Mouse (Mus musculus) erythroblast, embryonic 14.5 days (primary cell): ENCODE data around the gene Drd1. TPM values are rescaled to one million over a fixed set of nuclear protein-coding genes. Genes with fewer than 3 reads are reported as not detected.

ENCODE experiments used
- H3K27me3 ChIP-seq: 2 replicates; pipeline ENCODE4 v1.6.1; 2012; ENCODE audit warnings: inconsistent platforms; ENCODE audit not compliant: control insufficient read depth
- H3K36me3 ChIP-seq: 2 replicates; pipeline ENCODE4 v1.6.1; 2012; ENCODE audit warnings: mild to moderate bottlenecking, inconsistent platforms; ENCODE audit not compliant: control insufficient read depth
- H3K4me1 ChIP-seq: 2 replicates; pipeline ENCODE4 v1.6.1; 2012; ENCODE audit warnings: inconsistent platforms; ENCODE audit not compliant: control insufficient read depth
- H3K4me3 ChIP-seq: replicated peaks from 2 replicates; pipeline ENCODE3; 2012; ENCODE audit warnings: moderate library complexity, mild to moderate bottlenecking, inconsistent platforms
- H3K9me3 ChIP-seq: 2 replicates; pipeline ENCODE4 v1.6.1; 2012; ENCODE audit warnings: low read length, inconsistent platforms, mixed read lengths; ENCODE audit not compliant: control insufficient read depth
- GATA1 ChIP-seq: IDR thresholded peaks from 2 replicates; pipeline ENCODE4 v1.6.1; 2012; ENCODE audit warnings: low read length, inconsistent platforms, mixed read lengths
- TAL1 ChIP-seq: IDR thresholded peaks from 3 replicates; pipeline ENCODE4 v1.6.1; 2012; ENCODE audit warnings: low read length, inconsistent platforms, mixed read lengths
- polyA plus RNA-seq: library from polyadenylated mRNA; stranded (reverse); fragments of >175 nt; gene quantifications from 2 replicates; pipeline ENCODE4 v1.2.3, GENCODE M21; 2012

Drd1 gene
- not detected in 2 replicates for polyA plus RNA-seq

GRCm38 (mm10) chr13:54055448-54055861, at the start of gene Drd1:
Gene Drd1 (minus strand): TSS chr13:54055705.
- Histone ChIP-seq H3K9me3 (no peaks in the 10 kb centered on the region), H3K27me3 (peaks cover 32% of the 10 kb centered on the region), H3K36me3 (no peaks in the 10 kb centered on the region), H3K4me1 (no peaks in the 10 kb centered on the region), H3K4me3 (no peak within 1 kb of the TSS)
- TF ChIP-seq TAL1 (no peak), GATA1 (no peak)

GRCm38 (mm10) chr13:54103866-54104265, 48.4 kb upstream of the Drd1 start:
- H3K27me3 ChIP-seq = no peaks in the 10 kb centered on the region
- peaks cover 83% of the 10 kb centered on the region for H3K36me3 ChIP-seq
- TF ChIP-seq GATA1 (no peak), TAL1 (no peak)
- H3K9me3 ChIP-seq = no peaks in the 10 kb centered on the region
- H3K4me1 ChIP-seq = no peaks in the 10 kb centered on the region
- no peak overlapping the region for H3K4me3 ChIP-seq

- Histone ChIP-seq H3K36me3 (peaks cover 86% of the 10 kb centered on the region), H3K4me1 (no peaks in the 10 kb centered on the region), H3K4me3 (no peak overlapping the region), H3K9me3 (no peaks in the 10 kb centered on the region), H3K27me3 (no peaks in the 10 kb centered on the region)
- TF ChIP-seq TAL1 = no peak
- TF ChIP-seq GATA1 = no peak
Observed at GRCm38 (mm10) chr13:54103271-54103670, 47.8 kb upstream of the Drd1 start.

- Histone ChIP-seq H3K4me1 (no peaks in the 10 kb centered on the region), H3K4me3 (no peak overlapping the region), H3K27me3 (no peaks in the 10 kb centered on the region), H3K9me3 (no peaks in the 10 kb centered on the region), H3K36me3 (peaks cover 89% of the 10 kb centered on the region)
- no peak for TF ChIP-seq TAL1
- TF ChIP-seq GATA1 = no peak
Observed at GRCm38 (mm10) chr13:54102061-54102460, 46.6 kb upstream of the Drd1 start.

- Histone ChIP-seq H3K27me3 (no peaks in the 10 kb centered on the region), H3K4me3 (no peak overlapping the region), H3K4me1 (no peaks in the 10 kb centered on the region), H3K9me3 (no peaks in the 10 kb centered on the region), H3K36me3 (peaks cover 86% of the 10 kb centered on the region)
- no peak for TF ChIP-seq TAL1
- no peak for TF ChIP-seq GATA1
Observed at GRCm38 (mm10) chr13:54101031-54101820, 45.7 kb upstream of the Drd1 start.

GRCm38 (mm10) chr13:54097797-54098196, 42.3 kb upstream of the Drd1 start:
- peaks cover 93% of the 10 kb centered on the region for H3K36me3 ChIP-seq
- H3K27me3 ChIP-seq = no peaks in the 10 kb centered on the region
- TF ChIP-seq GATA1 (no peak), TAL1 (no peak)

GRCm38 (mm10) chr13:54097227-54097626, 41.7 kb upstream of the Drd1 start:
- TF ChIP-seq GATA1 (no peak), TAL1 (no peak)
- no peaks in the 10 kb centered on the region for H3K4me1 ChIP-seq
- peaks cover 94% of the 10 kb centered on the region for H3K36me3 ChIP-seq

More at GRCm38 (mm10) chr13:54097797-54098196, 42.3 kb upstream of the Drd1 start:
- Histone ChIP-seq H3K9me3 (no peaks in the 10 kb centered on the region), H3K4me3 (no peak overlapping the region), H3K4me1 (no peaks in the 10 kb centered on the region)

GRCm38 (mm10) chr13:54095721-54096120, 40.2 kb upstream of the Drd1 start:
- Histone ChIP-seq H3K36me3 (peaks cover 96% of the 10 kb centered on the region), H3K4me1 (no peaks in the 10 kb centered on the region), H3K27me3 (no peaks in the 10 kb centered on the region), H3K4me3 (no peak overlapping the region), H3K9me3 (no peaks in the 10 kb centered on the region)
- TF ChIP-seq GATA1 = no peak

More at GRCm38 (mm10) chr13:54097227-54097626, 41.7 kb upstream of the Drd1 start:
- Histone ChIP-seq H3K9me3 (no peaks in the 10 kb centered on the region), H3K27me3 (no peaks in the 10 kb centered on the region), H3K4me3 (no peak overlapping the region)

GRCm38 (mm10) chr13:54094963-54095362, 39.5 kb upstream of the Drd1 start:
- peaks cover 94% of the 10 kb centered on the region for H3K36me3 ChIP-seq
- H3K4me1 ChIP-seq = no peaks in the 10 kb centered on the region
- H3K4me3 ChIP-seq = no peak overlapping the region
- TF ChIP-seq GATA1 (no peak), TAL1 (no peak)
- H3K27me3 ChIP-seq = no peaks in the 10 kb centered on the region
- no peaks in the 10 kb centered on the region for H3K9me3 ChIP-seq
